Mouse (Mus musculus) urinary bladder, postnatal 4 days (tissue): Measurements from ENCODE around the gene Sgms1.

Experiments used
- DNase-seq, 2 experiments: peaks; one replicate each; pipeline ENCODE4 v3.0.0; 2021 to 2022; ENCODE audit warnings: low spot score in 2 of 2

Gene Sgms1

GRCm38 (mm10) chr19:32242153-32242552 is 147.4 kb downstream of the Sgms1 start:
- DNase-seq = no peak

GRCm38 (mm10) chr19:32240417-32240990 is 149.0 kb downstream of the Sgms1 start:
- no peak for DNase-seq

DNA sequence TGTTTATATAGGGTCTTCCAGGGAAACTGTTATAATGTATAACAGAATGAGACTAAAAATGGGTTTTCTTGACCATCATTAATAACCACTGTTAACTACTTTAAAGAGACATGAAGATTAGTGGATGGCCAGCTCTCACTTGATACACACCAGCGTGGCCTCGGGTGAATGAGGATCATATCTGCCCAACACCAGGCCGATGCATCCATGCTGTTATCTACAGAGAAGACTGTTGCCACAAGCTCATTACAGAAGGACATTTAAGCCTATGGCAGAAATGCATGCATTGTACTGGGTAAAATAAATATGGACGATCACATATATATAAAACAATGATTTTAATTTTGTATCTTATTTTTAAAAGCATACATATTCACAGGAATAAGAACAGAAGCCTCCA is 149.6 kb downstream of the Sgms1 start:
- no peak for DNase-seq

DNA sequence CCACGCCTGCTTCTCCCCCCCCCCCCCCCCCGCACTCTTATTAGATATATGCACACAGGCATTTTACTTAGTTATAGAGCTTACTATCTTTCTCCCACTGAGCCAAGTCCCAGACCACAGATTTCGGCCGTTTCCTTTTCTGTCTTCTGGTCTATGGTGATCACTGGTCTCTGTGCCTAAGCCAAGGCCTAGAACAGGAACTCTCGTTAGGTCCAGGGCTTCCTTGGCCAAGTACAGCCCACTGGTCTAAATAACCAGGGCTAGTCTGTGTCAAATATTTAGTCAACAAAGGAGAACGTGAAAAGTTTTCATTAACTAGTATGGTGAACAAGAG is 150.1 kb downstream of the Sgms1 start:
- no peak for DNase-seq

- DNase-seq = no peak
Measured at GRCm38 (mm10) chr19:32238722-32239458, 150.6 kb downstream of the Sgms1 start.

- DNase-seq = no peak
Measured at GRCm38 (mm10) chr19:32237685-32238084, 151.8 kb downstream of the Sgms1 start.

GRCm38 (mm10) chr19:32237173-32237583 is 152.3 kb downstream of the Sgms1 start:
- no peak for DNase-seq

GRCm38 (mm10) chr19:32234717-32235434 is 154.6 kb downstream of the Sgms1 start:
- no peak for DNase-seq

- DNase-seq = no peak
Measured at GRCm38 (mm10) chr19:32231292-32231691, 158.2 kb downstream of the Sgms1 start.

DNA sequence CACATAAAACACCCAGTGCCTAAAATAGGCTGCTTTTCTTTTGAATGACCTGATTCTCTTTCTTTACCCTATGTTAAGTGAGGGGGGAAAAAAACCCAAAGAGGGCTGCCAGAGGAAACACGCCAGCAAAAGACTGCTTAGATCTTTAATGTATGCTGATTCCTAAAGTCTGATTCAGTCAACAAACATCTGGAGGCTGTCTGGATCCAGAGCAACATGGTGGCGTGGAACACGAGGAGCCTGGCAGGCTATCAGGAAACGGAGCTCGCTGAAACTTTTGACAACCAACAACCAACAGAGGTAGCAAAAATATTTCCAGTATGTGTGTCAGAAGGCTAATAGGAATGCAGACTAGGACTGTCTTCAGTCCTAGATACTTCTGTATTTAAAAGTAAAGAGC is 158.7 kb downstream of the Sgms1 start:
- DNase-seq = no peak

DNA sequence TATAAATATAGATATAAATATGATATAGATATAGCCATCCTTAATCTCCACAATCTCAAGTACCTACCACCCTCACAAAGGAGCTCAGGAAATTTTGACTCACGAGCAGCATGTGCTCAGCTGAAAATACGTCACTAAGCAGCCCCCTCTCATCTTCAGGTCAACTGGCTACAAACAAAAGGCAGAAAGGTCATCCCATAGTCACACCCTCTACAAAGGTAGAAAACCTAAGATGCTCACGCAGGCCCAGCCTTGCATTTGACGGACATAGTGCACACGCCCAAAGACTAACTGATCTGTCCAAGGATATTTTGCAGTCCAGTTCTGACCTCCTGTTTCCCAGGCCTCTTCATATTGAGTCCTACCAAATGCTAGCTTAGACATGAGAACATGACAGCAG is 159.2 kb downstream of the Sgms1 start:
- DNase-seq = no peak

DNA sequence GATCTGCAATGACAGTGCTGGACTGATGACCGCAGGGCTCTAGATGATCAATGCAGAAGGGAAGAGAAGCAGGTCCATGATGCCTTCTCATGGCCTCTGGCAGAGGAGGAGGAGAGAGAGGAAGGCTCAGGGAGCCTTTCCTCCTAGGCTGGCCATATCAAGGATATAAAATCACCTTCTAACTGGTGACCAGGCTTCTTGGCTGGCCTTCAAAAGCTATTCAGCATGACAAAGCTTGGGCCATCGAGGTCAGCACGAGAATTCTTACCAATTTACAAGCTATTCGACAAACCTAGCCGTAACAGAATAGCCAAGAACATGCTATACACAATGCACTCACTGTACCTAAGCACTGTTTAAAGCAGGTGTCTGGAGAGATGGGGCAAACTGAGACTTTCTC is 159.7 kb downstream of the Sgms1 start:
- DNase-seq = no peak

DNA sequence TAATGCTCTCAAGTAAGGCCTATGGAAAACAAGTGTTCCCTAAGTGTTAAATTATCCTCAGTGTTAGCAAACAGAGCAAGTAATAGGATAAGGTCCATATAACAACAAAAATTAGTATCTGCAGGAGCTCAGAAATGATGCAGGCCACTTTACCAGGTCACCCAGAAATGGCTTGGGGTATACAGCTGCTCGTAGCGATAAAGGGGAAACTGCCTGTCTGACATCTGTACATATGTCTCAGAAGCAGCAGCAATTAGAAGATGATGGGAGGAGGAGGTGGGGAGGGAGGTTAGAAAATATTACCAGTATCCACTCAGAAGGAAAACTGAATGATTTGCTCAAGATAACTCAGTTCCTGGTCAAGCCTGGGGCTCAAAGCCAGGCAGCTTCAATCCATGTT is 162.3 kb downstream of the Sgms1 start:
- DNase-seq = no peak

- DNase-seq = no peak
Measured at GRCm38 (mm10) chr19:32225097-32225490, 164.4 kb downstream of the Sgms1 start.

DNA sequence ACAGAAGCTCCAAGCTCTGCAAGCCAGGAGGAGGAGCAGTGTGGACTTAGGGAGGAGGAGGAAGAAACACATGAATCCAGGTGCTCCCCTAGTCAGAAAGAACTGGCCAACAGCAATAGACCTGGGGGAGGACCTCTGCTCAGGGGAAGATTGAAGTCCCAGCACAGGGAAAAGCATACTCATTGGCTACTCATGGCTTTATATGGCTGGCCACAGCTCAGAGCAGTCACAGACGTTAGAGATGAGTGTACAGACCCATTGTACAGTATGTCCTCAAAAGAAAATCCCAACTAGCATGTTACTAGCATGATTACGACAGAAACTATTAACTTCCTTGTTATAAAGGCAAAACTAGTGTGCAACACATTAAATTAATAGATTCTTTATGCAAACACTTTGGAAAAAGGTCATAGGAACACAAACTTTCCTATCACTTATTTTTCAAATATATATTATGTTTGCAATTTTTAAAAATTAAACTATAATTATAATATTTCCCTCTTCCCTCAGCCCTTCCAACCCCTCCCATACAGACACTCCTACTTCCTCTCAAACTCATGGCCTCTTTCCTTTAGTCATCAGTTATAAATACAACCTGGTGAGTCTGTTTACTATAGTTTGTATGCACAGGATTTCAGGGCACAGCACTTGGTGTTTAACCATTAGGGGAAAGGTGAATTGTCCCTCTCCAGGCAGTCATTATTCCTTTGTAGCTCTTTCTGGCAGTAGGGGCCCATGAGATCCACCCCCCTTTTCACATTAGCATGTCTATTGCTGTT is 165.0 kb downstream of the Sgms1 start:
- no peak for DNase-seq

DNA sequence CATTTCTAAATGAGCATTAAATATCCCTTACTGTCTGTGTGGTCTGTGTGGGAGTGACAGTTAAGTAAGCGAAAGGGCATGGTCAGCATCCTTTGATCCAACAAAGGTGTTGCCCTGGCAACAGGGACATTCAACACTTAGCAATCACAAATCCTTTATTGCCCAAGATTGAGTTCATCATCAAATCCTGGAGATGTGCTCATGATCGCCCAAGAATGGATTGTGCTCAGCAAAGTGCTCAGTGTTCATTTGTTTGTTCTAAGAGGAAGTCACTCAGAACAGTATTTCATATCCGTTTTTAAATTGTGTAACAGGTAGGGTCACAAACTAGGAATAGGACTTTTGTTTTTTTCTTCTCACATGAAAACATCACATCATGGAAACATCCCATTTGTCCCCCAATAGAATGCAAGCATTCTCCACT is 165.8 kb downstream of the Sgms1 start:
- no peak for DNase-seq

DNA sequence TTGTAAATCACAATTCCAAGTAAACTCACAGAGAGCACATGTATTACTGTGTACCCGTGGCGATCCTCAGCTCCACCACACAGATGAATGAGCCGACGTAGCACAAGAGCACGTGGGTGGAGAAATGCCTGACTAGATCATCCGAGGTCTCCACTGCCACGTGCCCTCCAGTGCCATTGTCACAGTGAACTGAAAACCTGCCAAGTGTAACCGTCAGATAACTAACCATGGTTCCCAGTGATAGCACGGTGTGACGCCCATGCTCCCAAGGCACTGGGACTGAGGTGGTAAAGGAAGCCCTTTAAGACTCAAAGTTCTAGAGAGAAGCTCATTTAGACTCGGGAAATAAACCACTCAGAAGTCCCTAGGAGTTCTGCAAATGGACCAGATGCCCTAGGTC is 167.4 kb downstream of the Sgms1 start:
- no peak for DNase-seq

DNA sequence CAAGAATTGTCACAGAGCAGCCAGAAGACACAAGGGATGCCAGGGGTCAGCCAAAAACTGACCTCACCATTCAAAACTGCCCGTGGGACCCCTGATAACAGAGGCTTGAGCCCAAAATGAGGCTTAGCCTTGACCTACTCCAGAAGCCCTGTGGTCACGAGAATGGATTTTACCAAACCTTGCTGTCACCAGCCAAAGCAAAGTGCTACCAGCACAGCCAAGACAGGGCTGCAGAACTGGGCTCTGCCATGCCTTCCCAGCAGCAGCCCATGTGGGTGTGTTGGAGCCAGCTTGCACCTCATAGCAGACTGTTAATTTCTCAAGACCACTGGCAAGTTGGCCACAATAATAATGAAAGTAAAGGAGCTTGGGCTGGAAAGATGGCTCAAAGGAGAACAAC is 168.5 kb downstream of the Sgms1 start:
- DNase-seq = no peak

- no peak for DNase-seq
Measured at GRCm38 (mm10) chr19:32216710-32217109, 172.8 kb downstream of the Sgms1 start.

- DNase-seq = no peak
Measured at GRCm38 (mm10) chr19:32214905-32215806, 174.4 kb downstream of the Sgms1 start.

- no peak for DNase-seq
Measured at GRCm38 (mm10) chr19:32213577-32213976, 175.9 kb downstream of the Sgms1 start.

GRCm38 (mm10) chr19:32211293-32211585 is 178.3 kb downstream of the Sgms1 start:
- no peak for DNase-seq
